Mouse (Mus musculus): ENCODE measurements around the gene Mrps27. TPM values are rescaled to one million over a fixed set of nuclear protein-coding genes. Genes with fewer than 3 reads are reported as not detected.

Mrps27 gene
- polyA plus RNA-seq, 1 experiment, result 10.3 TPM

GRCm38 (mm10) chr13:99423581-99423980 lies 79.0 kb downstream of the Mrps27 start:
- no peak overlapping the region for H3K4me3 ChIP-seq (ENCODE audit: insufficient read depth, low read length)
- no peaks in the 10 kb centered on the region for H3K4me1 ChIP-seq (ENCODE audit: control insufficient read depth, insufficient read depth, low read length)
- TF ChIP-seq POLR2A (IDR thresholded peaks at IDR 0.05; ENCODE audit: borderline replicate concordance, low read depth, low read length) (no peak), CTCF (IDR thresholded peaks at IDR 0.05; ENCODE audit: low read depth, low read length) (no peak)
- H3K27ac ChIP-seq (ENCODE audit: insufficient read depth, low read depth, low read length), result no peak overlapping the region

- no peak overlapping the region for H3K27ac ChIP-seq (ENCODE audit: insufficient read depth, low read depth, low read length)
- H3K4me3 ChIP-seq (ENCODE audit: insufficient read depth, low read length), result no peak overlapping the region
- TF ChIP-seq POLR2A (IDR thresholded peaks at IDR 0.05; ENCODE audit: borderline replicate concordance, low read depth, low read length) (no peak), CTCF (IDR thresholded peaks at IDR 0.05; ENCODE audit: low read depth, low read length) (no peak)
- peaks cover 3% of the 10 kb centered on the region for H3K4me1 ChIP-seq (ENCODE audit: control insufficient read depth, insufficient read depth, low read length)
These were observed 88.8 kb downstream of the Mrps27 start for GRCm38 (mm10) chr13:99433068-99434008.

GRCm38 (mm10) chr13:99434494-99434893 lies 89.9 kb downstream of the Mrps27 start:
- Histone ChIP-seq H3K4me3 (ENCODE audit: insufficient read depth, low read length) (no peak overlapping the region), H3K4me1 (ENCODE audit: control insufficient read depth, insufficient read depth, low read length) (peaks cover 3% of the 10 kb centered on the region), H3K27ac (ENCODE audit: insufficient read depth, low read depth, low read length) (no peak overlapping the region)
- no peak for TF ChIP-seq POLR2A (IDR thresholded peaks at IDR 0.05; ENCODE audit: borderline replicate concordance, low read depth, low read length)
- no peak for TF ChIP-seq CTCF (IDR thresholded peaks at IDR 0.05; ENCODE audit: low read depth, low read length)

- no peak overlapping the region for H3K4me3 ChIP-seq (ENCODE audit: insufficient read depth, low read length)
- H3K4me1 ChIP-seq (ENCODE audit: control insufficient read depth, insufficient read depth, low read length), result peaks cover 3% of the 10 kb centered on the region
- TF ChIP-seq POLR2A (IDR thresholded peaks at IDR 0.05; ENCODE audit: borderline replicate concordance, low read depth, low read length) (no peak), CTCF (IDR thresholded peaks at IDR 0.05; ENCODE audit: low read depth, low read length) (no peak)
- no peak overlapping the region for H3K27ac ChIP-seq (ENCODE audit: insufficient read depth, low read depth, low read length)
These were observed 92.5 kb downstream of the Mrps27 start for GRCm38 (mm10) chr13:99437051-99437450.

- peaks cover 3% of the 10 kb centered on the region for H3K4me1 ChIP-seq (ENCODE audit: control insufficient read depth, insufficient read depth, low read length)
- no peak overlapping the region for H3K4me3 ChIP-seq (ENCODE audit: insufficient read depth, low read length)
- no peak overlapping the region for H3K27ac ChIP-seq (ENCODE audit: insufficient read depth, low read depth, low read length)
- no peak for TF ChIP-seq POLR2A (IDR thresholded peaks at IDR 0.05; ENCODE audit: borderline replicate concordance, low read depth, low read length)
- no peak for TF ChIP-seq CTCF (IDR thresholded peaks at IDR 0.05; ENCODE audit: low read depth, low read length)
These were observed 94.8 kb downstream of the Mrps27 start for GRCm38 (mm10) chr13:99439357-99439756.

GRCm38 (mm10) chr13:99440228-99440627 lies 95.6 kb downstream of the Mrps27 start:
- TF ChIP-seq POLR2A (IDR thresholded peaks at IDR 0.05; ENCODE audit: borderline replicate concordance, low read depth, low read length) (no peak), CTCF (IDR thresholded peaks at IDR 0.05; ENCODE audit: low read depth, low read length) (no peak)
- no peak overlapping the region for H3K4me3 ChIP-seq (ENCODE audit: insufficient read depth, low read length)
- H3K4me1 ChIP-seq (ENCODE audit: control insufficient read depth, insufficient read depth, low read length), result peaks cover 3% of the 10 kb centered on the region
- no peak overlapping the region for H3K27ac ChIP-seq (ENCODE audit: insufficient read depth, low read depth, low read length)

DNA sequence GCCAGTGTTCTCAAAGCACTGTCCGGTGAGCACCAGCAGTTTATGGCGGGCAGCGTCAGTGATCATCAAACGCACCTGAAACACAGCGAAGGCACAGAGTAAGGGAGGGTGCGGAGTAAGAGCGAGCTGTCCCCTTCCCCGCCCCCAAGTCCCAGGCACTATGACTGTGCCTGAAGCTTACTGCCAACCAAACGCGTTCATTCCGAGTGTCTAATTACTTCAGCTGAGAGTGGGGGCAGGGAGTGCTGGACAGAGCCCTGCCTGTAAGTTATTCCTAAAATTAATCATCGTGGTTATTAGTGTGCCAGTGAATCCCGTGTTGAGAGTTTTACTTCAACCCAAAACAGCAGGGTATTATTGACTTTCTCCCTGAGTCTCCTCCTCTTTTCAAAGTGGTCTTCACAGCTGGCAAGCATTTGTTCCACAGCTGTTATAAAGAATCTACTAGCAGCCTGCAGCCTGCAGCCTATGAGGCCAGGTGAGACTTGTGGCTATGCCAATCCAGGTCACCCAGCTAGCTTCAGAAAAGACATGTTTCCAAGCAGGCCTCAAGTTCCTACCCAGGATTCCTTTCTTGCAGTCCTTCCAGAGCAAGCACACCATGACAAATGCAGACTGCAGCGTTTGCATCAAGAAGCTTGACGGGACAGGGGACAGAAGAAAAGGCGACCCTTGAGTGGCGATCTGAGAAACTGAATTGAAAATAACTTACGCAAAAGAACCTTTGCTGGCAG lies 97.3 kb downstream of the Mrps27 start:
- Histone ChIP-seq H3K4me1 (ENCODE audit: control insufficient read depth, insufficient read depth, low read length) (peaks cover 3% of the 10 kb centered on the region), H3K27ac (ENCODE audit: insufficient read depth, low read depth, low read length) (no peak overlapping the region), H3K4me3 (ENCODE audit: insufficient read depth, low read length) (no peak overlapping the region)
- TF ChIP-seq POLR2A (IDR thresholded peaks at IDR 0.05; ENCODE audit: borderline replicate concordance, low read depth, low read length) (no peak), CTCF (IDR thresholded peaks at IDR 0.05; ENCODE audit: low read depth, low read length) (no peak)

DNA sequence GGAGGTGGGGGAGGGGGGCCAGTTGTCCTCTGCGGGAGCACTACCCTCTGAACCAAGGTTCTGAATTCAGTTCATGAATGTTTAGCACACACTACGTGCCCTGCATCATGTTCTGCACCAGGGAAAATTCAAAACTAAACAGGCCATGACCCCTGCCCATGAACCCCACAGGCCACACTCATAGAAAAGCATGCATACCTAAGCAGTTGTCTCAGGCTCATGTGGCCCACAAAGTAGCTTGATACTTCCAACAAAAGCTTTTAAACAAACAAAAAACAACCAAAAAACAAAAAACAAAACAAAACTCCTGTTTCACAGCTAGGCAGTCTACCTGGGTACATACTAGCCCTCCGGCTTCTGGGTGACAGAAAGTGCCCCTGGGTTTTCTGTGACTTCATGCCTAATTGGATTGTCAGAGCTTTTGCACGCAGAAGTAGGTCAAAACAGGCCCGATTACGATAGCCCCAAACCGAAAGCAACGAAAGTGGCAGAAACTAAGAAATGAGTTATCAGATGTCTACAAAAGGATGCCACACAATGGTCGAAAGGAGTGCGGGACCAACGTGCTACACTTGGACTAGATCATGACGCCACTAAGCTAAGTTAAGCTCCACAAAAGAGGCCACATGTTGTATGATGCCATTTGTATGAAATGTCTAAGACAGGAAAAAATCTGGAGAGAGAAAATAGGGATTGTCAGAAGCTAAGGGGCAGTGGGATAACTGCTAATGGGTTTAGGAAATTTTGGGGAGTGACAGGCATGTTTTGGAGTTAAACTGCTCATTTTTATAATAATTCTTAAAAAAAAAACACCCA lies 98.1 kb downstream of the Mrps27 start:
- Histone ChIP-seq H3K4me1 (ENCODE audit: control insufficient read depth, insufficient read depth, low read length) (peaks cover 3% of the 10 kb centered on the region), H3K27ac (ENCODE audit: insufficient read depth, low read depth, low read length) (no peak overlapping the region), H3K4me3 (ENCODE audit: insufficient read depth, low read length) (no peak overlapping the region)
- TF ChIP-seq POLR2A (IDR thresholded peaks at IDR 0.05; ENCODE audit: borderline replicate concordance, low read depth, low read length), result no peak
- TF ChIP-seq CTCF (IDR thresholded peaks at IDR 0.05; ENCODE audit: low read depth, low read length), result no peak

- H3K4me1 ChIP-seq (ENCODE audit: control insufficient read depth, insufficient read depth, low read length), result no peaks in the 10 kb centered on the region
- H3K27ac ChIP-seq (ENCODE audit: insufficient read depth, low read depth, low read length), result no peak overlapping the region
- H3K4me3 ChIP-seq (ENCODE audit: insufficient read depth, low read length), result no peak overlapping the region
- TF ChIP-seq CTCF (IDR thresholded peaks at IDR 0.05; ENCODE audit: low read depth, low read length), result no peak
- TF ChIP-seq POLR2A (IDR thresholded peaks at IDR 0.05; ENCODE audit: borderline replicate concordance, low read depth, low read length), result no peak
These were observed 99.0 kb downstream of the Mrps27 start for GRCm38 (mm10) chr13:99443484-99444175.
